Mouse (Mus musculus) cortical plate, adult 2 months (tissue): ENCODE results near the gene Ogfod2. TPM values are rescaled to one million over a fixed set of nuclear protein-coding genes. Genes with fewer than 3 reads are reported as not detected.
A peak's percentile ranks its signal among the peaks of the same experiment; 100 is the strongest.

Source experiments
- H3K27ac ChIP-seq: fragments of 200-500 bp; 2 replicates; pipeline ENCODE4 v1.5.1; 2012; ENCODE audit warnings: low read length, control low read depth, inconsistent platforms; ENCODE audit not compliant: insufficient read depth
- H3K4me1 ChIP-seq: fragments of 200-500 bp; 2 replicates; pipeline ENCODE4 v1.6.1; 2011; ENCODE audit warnings: low read length; ENCODE audit not compliant: control insufficient read depth, insufficient read depth
- H3K4me3 ChIP-seq: fragments of 200-500 bp; 2 replicates; pipeline ENCODE4 v1.5.1; 2011; ENCODE audit warnings: mild to moderate bottlenecking, low read length, control low read depth; ENCODE audit not compliant: insufficient read depth
- CTCF ChIP-seq: fragments of 200-500 bp; IDR thresholded peaks from 2 replicates; pipeline ENCODE4 v1.5.1; 2011; ENCODE audit warnings: mild to moderate bottlenecking, control low read depth, low read length; ENCODE audit not compliant: insufficient read depth; ENCODE audit errors: extremely low read depth
- POLR2A ChIP-seq: fragments of 200-500 bp; IDR thresholded peaks from 2 replicates; pipeline ENCODE4 v1.6.1; 2011; ENCODE audit warnings: mild to moderate bottlenecking, low read length, control low read depth; ENCODE audit not compliant: insufficient read depth; ENCODE audit errors: extremely low read depth
- polyA plus RNA-seq: library from polyadenylated mRNA; depleted of rRNA; stranded (reverse); fragments of >200 nt; gene quantifications from 2 replicates; pipeline ENCODE4 v1.2.3, GENCODE M21; 2012; rRNA removed

Gene Ogfod2
- polyA plus RNA-seq, 1 experiment = 43.2 TPM

GRCm38 (mm10) chr5:124134261-124134660 lies 22.2 kb downstream of the Ogfod2 start:
- no peak overlapping the region for H3K4me3 ChIP-seq
- H3K4me1 ChIP-seq = peaks cover 3% of the 10 kb centered on the region; the same call in 1 of the 2 replicates
- no peak overlapping the region for H3K27ac ChIP-seq
- TF ChIP-seq CTCF (no peak), POLR2A (no peak)

GRCm38 (mm10) chr5:124138066-124138465 lies 26.0 kb downstream of the Ogfod2 start:
- Histone ChIP-seq H3K4me3 (no peak overlapping the region), H3K4me1 (peaks cover 5% of the 10 kb centered on the region; the same call in 1 of the 2 replicates), H3K27ac (no peak overlapping the region)
- TF ChIP-seq CTCF = no peak
- no peak for TF ChIP-seq POLR2A

GRCm38 (mm10) chr5:124149028-124149427 lies 36.9 kb downstream of the Ogfod2 start:
- Histone ChIP-seq H3K4me1 (no peaks in the 10 kb centered on the region), H3K27ac (no peak overlapping the region), H3K4me3 (no peak overlapping the region)
- TF ChIP-seq CTCF (no peak), POLR2A (no peak)

GRCm38 (mm10) chr5:124150895-124151294 lies 38.8 kb downstream of the Ogfod2 start:
- no peak for TF ChIP-seq CTCF
- TF ChIP-seq POLR2A = no peak
- Histone ChIP-seq H3K4me3 (no peak overlapping the region), H3K4me1 (no peaks in the 10 kb centered on the region), H3K27ac (no peak overlapping the region)

- Histone ChIP-seq H3K27ac (no peak overlapping the region), H3K4me1 (no peaks in the 10 kb centered on the region), H3K4me3 (no peak overlapping the region)
- TF ChIP-seq POLR2A (no peak), CTCF (no peak)
These were observed 40.6 kb downstream of the Ogfod2 start for GRCm38 (mm10) chr5:124152734-124153133.

GRCm38 (mm10) chr5:124155943-124156342 lies 43.8 kb downstream of the Ogfod2 start:
- TF ChIP-seq POLR2A = no peak
- TF ChIP-seq CTCF = no peak

GRCm38 (mm10) chr5:124158305-124158704 lies 46.2 kb downstream of the Ogfod2 start:
- Histone ChIP-seq H3K4me3 (no peak overlapping the region), H3K4me1 (peaks cover 5% of the 10 kb centered on the region), H3K27ac (no peak overlapping the region)
- no peak for TF ChIP-seq POLR2A
- TF ChIP-seq CTCF = no peak

More at GRCm38 (mm10) chr5:124155943-124156342, 43.8 kb downstream of the Ogfod2 start:
- Histone ChIP-seq H3K4me3 (no peak overlapping the region), H3K4me1 (no peaks in the 10 kb centered on the region; the same call in 1 of the 2 replicates), H3K27ac (no peak overlapping the region)

- H3K4me3 ChIP-seq = no peak overlapping the region
- H3K4me1 ChIP-seq = peaks cover 5% of the 10 kb centered on the region
- TF ChIP-seq CTCF = no peak
- TF ChIP-seq POLR2A = no peak
- no peak overlapping the region; the same call in 1 of the 2 replicates for H3K27ac ChIP-seq
These were observed 47.4 kb downstream of the Ogfod2 start for GRCm38 (mm10) chr5:124159453-124159852.

- H3K4me3 ChIP-seq = no peak overlapping the region
- TF ChIP-seq CTCF (no peak), POLR2A (no peak)
- H3K27ac ChIP-seq = no peak overlapping the region
- H3K4me1 ChIP-seq = peaks cover 19% of the 10 kb centered on the region
These were observed 49.7 kb downstream of the Ogfod2 start for GRCm38 (mm10) chr5:124161831-124162230.

- TF ChIP-seq POLR2A (no peak), CTCF (peak; percentile 56)
- Histone ChIP-seq H3K4me3 (no peak overlapping the region), H3K4me1 (peaks cover 22% of the 10 kb centered on the region), H3K27ac (no peak overlapping the region)
These were observed 50.5 kb downstream of the Ogfod2 start for GRCm38 (mm10) chr5:124162577-124162976.

- Histone ChIP-seq H3K4me3 (no peak overlapping the region), H3K27ac (no peak overlapping the region), H3K4me1 (peaks cover 25% of the 10 kb centered on the region)
- TF ChIP-seq CTCF = no peak
- TF ChIP-seq POLR2A = no peak
These were observed 51.3 kb downstream of the Ogfod2 start for GRCm38 (mm10) chr5:124163445-124163844.

Other genes starting within 250 kb of the Ogfod2 start
- gene Hcar2, start 246.8 kb upstream of the Ogfod2 start, polyA plus RNA-seq = 0.04 and 0.06 TPM in 2 replicates
- gene Hcar1, start 232.3 kb upstream of the Ogfod2 start, polyA plus RNA-seq = 1.1 TPM in 2 replicates
- gene Denr, start 205.1 kb upstream of the Ogfod2 start, polyA plus RNA-seq = 46.1 and 54.1 TPM in 2 replicates
- gene Gm43518, start 184.9 kb upstream of the Ogfod2 start, polyA plus RNA-seq = 1.0 and 1.8 TPM in 2 replicates
- 5.4 and 6.5 TPM in 2 replicates for gene Ccdc62, start 181.6 kb upstream of the Ogfod2 start, polyA plus RNA-seq
- gene Hip1r, start 138.7 kb upstream of the Ogfod2 start, polyA plus RNA-seq = 42.1 and 46.6 TPM in 2 replicates
- 48.4 and 48.7 TPM in 2 replicates for gene Vps37b, start 80.0 kb upstream of the Ogfod2 start, polyA plus RNA-seq
- 35.5 and 37.8 TPM in 2 replicates for gene Abcb9, start 16.5 kb upstream of the Ogfod2 start, polyA plus RNA-seq
- gene Arl6ip4, start 3.8 kb downstream of the Ogfod2 start, polyA plus RNA-seq = 72.5 and 78.9 TPM in 2 replicates
- gene Pitpnm2, start 137.5 kb downstream of the Ogfod2 start, polyA plus RNA-seq = 178 and 196 TPM in 2 replicates
- gene Mphosph9, start 215.7 kb downstream of the Ogfod2 start, polyA plus RNA-seq = 21.0 and 22.3 TPM in 2 replicates
- 13.5 and 13.6 TPM in 2 replicates for gene 2810006K23Rik, start 215.8 kb downstream of the Ogfod2 start, polyA plus RNA-seq